Mouse (Mus musculus) ES-Bruce4 (cell line): ENCODE data around the gene Dcst1.

Experiments
- CTCF ChIP-seq: IDR thresholded peaks from one replicate; pipeline ENCODE4 v1.8.1; 2011; ENCODE audit warnings: low read depth, low read length
- POLR2A ChIP-seq: IDR thresholded peaks from one replicate; pipeline ENCODE4 v1.8.1; 2011; ENCODE audit warnings: low read length; ENCODE audit not compliant: insufficient read depth

GRCm38 (mm10) chr3:89410864-89411263 is 45.8 kb upstream of the Dcst1 start:
- TF ChIP-seq POLR2A (no peak), CTCF (no peak)
